Mouse (Mus musculus) MEL (cell line): ENCODE data around the gene S100a8. TPM values are rescaled to one million over a fixed set of nuclear protein-coding genes. Genes with fewer than 3 reads are reported as not detected.

Experiments
- DNase-seq: peaks from one replicate; pipeline ENCODE4 v3.0.0; 2011; ENCODE audit warnings: low read depth, low spot score
- H3K27ac ChIP-seq: 2 replicates; pipeline ENCODE4 v1.5.1; 2012; ENCODE audit warnings: low read depth, mild to moderate bottlenecking, control low read depth, low read length, moderate library complexity; ENCODE audit not compliant: control insufficient read depth
- H3K27me3 ChIP-seq, 2 experiments: fragments of 150-350 bp in 1 of 2; sonication (generic) in 1 of 2; 2 replicates each; pipeline ENCODE4 v1.6.1; 2012; ENCODE audit warnings: low read length in 2 of 2, mild to moderate bottlenecking in 2 of 2, improper control_type of control experiment in 1 of 2, moderate library complexity in 1 of 2; ENCODE audit not compliant: insufficient read depth in 2 of 2, control insufficient read depth in 1 of 2
- H3K36me3 ChIP-seq, 2 experiments: 2 replicates each; pipeline ENCODE4 v1.6.1; 2012 to 2014; ENCODE audit warnings: low read length in 2 of 2, improper control_type of control experiment in 1 of 2, inconsistent platforms in 1 of 2, mild to moderate bottlenecking in 1 of 2; ENCODE audit not compliant: insufficient read depth in 2 of 2, control insufficient read depth in 1 of 2
- H3K4me1 ChIP-seq, 2 experiments: fragments of 150-350 bp in 1 of 2; sonication (generic) in 1 of 2; 2 replicates each; pipeline ENCODE4 v1.6.1; 2012; ENCODE audit warnings: low read length in 2 of 2, improper control_type of control experiment in 1 of 2, mild to moderate bottlenecking in 1 of 2; ENCODE audit not compliant: insufficient read depth in 2 of 2, control insufficient read depth in 1 of 2
- H3K4me3 ChIP-seq, 2 experiments: fragments of 150-350 bp in 1 of 2; sonication (generic) in 1 of 2; 2 replicates each; pipeline ENCODE4 v1.5.1; 2012; ENCODE audit warnings: low read depth in 2 of 2, low read length in 2 of 2, mild to moderate bottlenecking in 2 of 2, moderate library complexity in 2 of 2, control low read depth in 1 of 2, improper control_type of control experiment in 1 of 2; ENCODE audit not compliant: control insufficient read depth in 1 of 2, insufficient read depth in 1 of 2
- H3K79me2 ChIP-seq: 2 replicates; pipeline ENCODE4 v1.6.1; 2012; ENCODE audit warnings: mild to moderate bottlenecking, low read length, moderate library complexity; ENCODE audit not compliant: control insufficient read depth, poor library complexity, insufficient read depth
- H3K9ac ChIP-seq: 2 replicates; pipeline ENCODE4 v1.6.1; 2012; ENCODE audit warnings: low read depth, mild to moderate bottlenecking, control low read depth, low read length, moderate library complexity; ENCODE audit not compliant: control insufficient read depth, poor library complexity, severe bottlenecking
- H3K9me3 ChIP-seq: fragments of 150-350 bp; sonication (generic); replicated peaks from 2 replicates; pipeline ENCODE4 v1.6.1; 2012; ENCODE audit warnings: mild to moderate bottlenecking, low read length, improper control_type of control experiment, moderate library complexity; ENCODE audit not compliant: insufficient read depth
- BHLHE40 ChIP-seq: IDR thresholded peaks from 2 replicates; pipeline ENCODE4 v1.6.1; 2012; ENCODE audit warnings: low read depth, mild to moderate bottlenecking, inconsistent platforms, low read length, improper control_type of control experiment, borderline replicate concordance
- CHD2 ChIP-seq: IDR thresholded peaks from 2 replicates; pipeline ENCODE4 v1.6.1; 2011; ENCODE audit warnings: low read length, improper control_type of control experiment
- CTCF ChIP-seq, 3 experiments: IDR thresholded peaks in 2 of 3; conservative IDR thresholded peaks in 1 of 3; 2 replicates each; pipeline ENCODE4 v1.5.1; 2011 to 2012; ENCODE audit warnings: low read length in 3 of 3, low read depth in 2 of 3, mild to moderate bottlenecking in 2 of 3, improper control_type of control experiment in 1 of 3, inconsistent platforms in 1 of 3, mixed read lengths in 1 of 3, moderate library complexity in 1 of 3; ENCODE audit not compliant: control insufficient read depth in 1 of 3, insufficient read depth in 1 of 3, poor library complexity in 1 of 3, severe bottlenecking in 1 of 3
- EP300 ChIP-seq, 2 experiments: IDR thresholded peaks; 2 replicates each; pipeline ENCODE4 v1.6.1; 2011; ENCODE audit warnings: improper control_type of control experiment in 2 of 2, low read length in 2 of 2, low read depth in 1 of 2, mild to moderate bottlenecking in 1 of 2
- ETS1 ChIP-seq: IDR thresholded peaks from 2 replicates; pipeline ENCODE4 v1.6.1; 2012; ENCODE audit warnings: low read depth, mild to moderate bottlenecking, inconsistent platforms, low read length, improper control_type of control experiment, moderate library complexity
- GATA1 ChIP-seq: IDR thresholded peaks from 2 replicates; pipeline ENCODE4 v1.6.1; 2011; ENCODE audit warnings: low read depth, low read length, improper control_type of control experiment
- JUND ChIP-seq: IDR thresholded peaks from 2 replicates; pipeline ENCODE4 v1.6.1; 2011; ENCODE audit warnings: low read depth, mild to moderate bottlenecking, improper control_type of control experiment, low read length
- KAT2A ChIP-seq: conservative IDR thresholded peaks from 2 replicates; pipeline ENCODE4 v1.6.1; 2012; ENCODE audit warnings: low read depth, low read length, improper control_type of control experiment, inconsistent platforms
- MAFK ChIP-seq: IDR thresholded peaks from 2 replicates; pipeline ENCODE4 v1.6.1; 2011; ENCODE audit warnings: low read depth, mild to moderate bottlenecking, low read length, improper control_type of control experiment, borderline replicate concordance
- MAX ChIP-seq: IDR thresholded peaks from 2 replicates; pipeline ENCODE4 v1.6.1; 2011; ENCODE audit warnings: low read length, improper control_type of control experiment
- MEF2A ChIP-seq: IDR thresholded peaks from 2 replicates; pipeline ENCODE4 v1.6.1; 2014; ENCODE audit warnings: low read depth, mild to moderate bottlenecking, inconsistent platforms, low read length, improper control_type of control experiment; ENCODE audit not compliant: poor library complexity, insufficient replicate concordance, severe bottlenecking; ENCODE audit errors: extremely low read depth
- NELFE ChIP-seq: IDR thresholded peaks from 2 replicates; pipeline ENCODE4 v1.6.1; 2011; ENCODE audit warnings: low read depth, low read length, improper control_type of control experiment
- POLR2AphosphoS5 ChIP-seq: IDR thresholded peaks from 2 replicates; pipeline ENCODE4 v1.6.1; 2012; ENCODE audit warnings: low read depth, borderline replicate concordance, mild to moderate bottlenecking, inconsistent platforms, low read length, moderate library complexity, mixed read lengths
- RAD21 ChIP-seq: IDR thresholded peaks from 2 replicates; pipeline ENCODE4 v1.6.1; 2011; ENCODE audit warnings: mild to moderate bottlenecking, low read depth, low read length, improper control_type of control experiment
- TAL1 ChIP-seq: IDR thresholded peaks from 2 replicates; pipeline ENCODE4 v1.6.1; 2012; ENCODE audit warnings: mild to moderate bottlenecking, inconsistent platforms, low read length, moderate library complexity, mixed read lengths
- TBP ChIP-seq: IDR thresholded peaks from 2 replicates; pipeline ENCODE4 v1.8.0; 2011; ENCODE audit warnings: low read depth, low read length, improper control_type of control experiment
- USF1 ChIP-seq: IDR thresholded peaks from 2 replicates; pipeline ENCODE4 v1.6.1; 2014; ENCODE audit warnings: low read depth, mild to moderate bottlenecking, inconsistent platforms, low read length, improper control_type of control experiment, moderate library complexity
- USF2 ChIP-seq, 2 experiments: IDR thresholded peaks; 2 replicates each; pipeline ENCODE4 v1.6.1; 2011 to 2012; ENCODE audit warnings: improper control_type of control experiment in 2 of 2, low read length in 2 of 2, borderline replicate concordance in 1 of 2, inconsistent platforms in 1 of 2, low read depth in 1 of 2, mild to moderate bottlenecking in 1 of 2; ENCODE audit not compliant: insufficient read depth in 1 of 2
- ZC3H11A ChIP-seq: IDR thresholded peaks from 2 replicates; pipeline ENCODE4 v1.6.1; 2012; ENCODE audit warnings: low read depth, mild to moderate bottlenecking, inconsistent platforms, low read length, improper control_type of control experiment
- ZMIZ1 ChIP-seq: IDR thresholded peaks from 2 replicates; pipeline ENCODE4 v1.6.1; 2012; ENCODE audit warnings: low read depth, mild to moderate bottlenecking, inconsistent platforms, low read length, improper control_type of control experiment, moderate library complexity
- ZNF384 ChIP-seq: IDR thresholded peaks from 2 replicates; pipeline ENCODE4 v1.6.1; 2012; ENCODE audit warnings: low read depth, mild to moderate bottlenecking, inconsistent platforms, low read length, improper control_type of control experiment
- polyA plus RNA-seq, 2 experiments: library from polyadenylated mRNA; stranded (reverse) in 1 of 2; unstranded in 1 of 2; fragments of >175 nt in 1 of 2; fragments of >200 nt in 1 of 2; gene quantifications; 2 replicates each; pipeline versions ENCODE4 v1.2.1 to v1.2.4; 2012; ENCODE audit warnings: low replicate concordance in 2 of 2, low read depth in 1 of 2; ENCODE audit not compliant: insufficient read length in 2 of 2, insufficient read depth in 1 of 2, missing spikeins in 1 of 2
- total RNA-seq: library from RNA; depleted of rRNA; stranded (reverse); fragments of 300-350 nt; gene quantifications from 2 replicates; pipeline ENCODE4 v1.2.3, GENCODE M21; 2012

Gene S100a8
- total and polyA plus RNA-seq, 3 experiments = not detected

- Histone ChIP-seq H3K4me1 (no peaks in the 10 kb centered on the region), H3K27me3 (peaks cover 0 to 3% of the 10 kb centered on the region in 2 experiments; a peak in 2 of 4 replicates), H3K9me3 (no peaks in the 10 kb centered on the region), H3K4me3 (no peak overlapping the region), H3K79me2 (no peaks in the 10 kb centered on the region), H3K36me3 (no peaks in the 10 kb centered on the region), H3K9ac (no peak overlapping the region), H3K27ac (no peak overlapping the region)
- no peak for DNase-seq
- no peak for TF ChIP-seq TBP
- TF ChIP-seq MEF2A = no peak
- TF ChIP-seq RAD21 = no peak
- no peak for TF ChIP-seq GATA1
- TF ChIP-seq BHLHE40 = no peak
- no peak for TF ChIP-seq TAL1
- TF ChIP-seq EP300 (IDR thresholded peaks at IDR 0.05; ENCODE audit: low read depth in 1 of 2, low read length in 2 of 2) = no peak
- TF ChIP-seq POLR2AphosphoS5 = no peak
- no peak for TF ChIP-seq MAFK
- no peak for TF ChIP-seq ZC3H11A
- TF ChIP-seq ZMIZ1 = no peak
- TF ChIP-seq KAT2A = no peak
- TF ChIP-seq USF1 = no peak
- no peak for TF ChIP-seq ZNF384
- TF ChIP-seq NELFE = no peak
- TF ChIP-seq ETS1 = no peak
- no peak for TF ChIP-seq CHD2
- TF ChIP-seq JUND = no peak
- no peak for TF ChIP-seq MAX
- no peak for TF ChIP-seq CTCF (IDR thresholded peaks at IDR 0.05 in 2 of 3, conservative IDR thresholded peaks at IDR 0.05 in 1 of 3; ENCODE audit: control insufficient read depth in 1 of 3, insufficient read depth in 1 of 3, low read depth in 2 of 3, low read length in 3 of 3, poor library complexity in 1 of 3, severe bottlenecking in 1 of 3)
Measured at GRCm38 (mm10) chr3:90648981-90649380, 19.8 kb upstream of the S100a8 start.

DNA sequence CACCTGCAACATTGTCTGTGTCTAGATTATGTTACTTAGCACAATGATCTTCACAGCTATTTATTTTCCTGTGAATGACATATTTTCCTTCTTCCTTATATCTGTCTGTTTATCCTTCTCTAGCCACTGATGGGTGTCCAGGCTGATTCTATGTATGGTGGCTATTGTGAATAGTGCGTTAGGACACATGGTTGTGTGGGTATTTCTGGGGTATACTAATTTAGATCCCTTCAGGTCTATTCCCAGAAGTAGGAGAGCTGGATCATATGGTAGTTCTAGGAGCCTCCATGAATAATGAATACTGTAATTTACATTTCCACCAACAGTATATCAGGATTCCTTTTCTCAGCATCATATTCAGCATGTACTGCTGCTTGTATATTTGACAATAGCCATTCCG is 18.9 kb upstream of the S100a8 start:
- Histone ChIP-seq H3K9ac (no peak overlapping the region), H3K4me1 (no peaks in the 10 kb centered on the region), H3K9me3 (no peaks in the 10 kb centered on the region), H3K27ac (no peak overlapping the region), H3K27me3 (peaks cover 0 to 3% of the 10 kb centered on the region in 2 experiments; a peak in 2 of 4 replicates), H3K36me3 (no peaks in the 10 kb centered on the region), H3K4me3 (no peak overlapping the region), H3K79me2 (no peaks in the 10 kb centered on the region)
- no peak for DNase-seq
- TF ChIP-seq USF2 (IDR thresholded peaks at IDR 0.05; ENCODE audit: borderline replicate concordance in 1 of 2, insufficient read depth in 1 of 2, low read depth in 1 of 2, low read length in 2 of 2) = no peak
